Mouse (Mus musculus) E14TG2a.4 (cell line): ENCODE results near the gene Eml5.

Source experiments
- H3K27me3 ChIP-seq: 2 replicates; pipeline ENCODE4 v1.6.1; 2014; ENCODE audit warnings: low read length, control low read depth; ENCODE audit not compliant: insufficient read depth
- H3K36me3 ChIP-seq: 2 replicates; pipeline ENCODE4 v1.6.1; 2014; ENCODE audit warnings: low read length, control low read depth; ENCODE audit not compliant: insufficient read depth
- H3K4me1 ChIP-seq: replicated peaks from 2 replicates; pipeline ENCODE4 v1.6.1; 2014; ENCODE audit warnings: low read depth, low read length, control low read depth
- H3K4me3 ChIP-seq: replicated peaks from 2 replicates; pipeline ENCODE4 v1.5.1; 2014; ENCODE audit warnings: mild to moderate bottlenecking, low read length
- H3K9me3 ChIP-seq: 2 replicates; pipeline ENCODE4 v1.6.1; 2014; ENCODE audit warnings: low read length, control low read depth
- CTCF ChIP-seq: conservative IDR thresholded peaks from 2 replicates; pipeline ENCODE4 v1.5.1; 2014; ENCODE audit warnings: low read length
- NANOG ChIP-seq: IDR thresholded peaks from 2 replicates; pipeline ENCODE4 v1.6.1; 2014; ENCODE audit warnings: borderline replicate concordance, low read length, mixed read lengths
- POU5F1 ChIP-seq: IDR thresholded peaks from 2 replicates; pipeline ENCODE4 v1.6.1; 2014; ENCODE audit warnings: low read length, borderline replicate concordance

Gene Eml5

GRCm38 (mm10) chr12:98860316-98860715 is 41.0 kb downstream of the Eml5 start:
- Histone ChIP-seq H3K9me3 (no peaks in the 10 kb centered on the region), H3K4me1 (no peaks in the 10 kb centered on the region), H3K27me3 (no peaks in the 10 kb centered on the region), H3K4me3 (no peak overlapping the region), H3K36me3 (0 out of 2 replicates have a peak, but pooled peaks cover 3% of the 10 kb centered on the region)
- no peak for TF ChIP-seq POU5F1
- TF ChIP-seq CTCF, result no peak
- no peak for TF ChIP-seq NANOG

- no peaks in the 10 kb centered on the region for H3K36me3 ChIP-seq
- H3K27me3 ChIP-seq, result no peaks in the 10 kb centered on the region
- TF ChIP-seq NANOG (no peak), CTCF (peak; percentile 64)
These were observed 50.5 kb downstream of the Eml5 start for GRCm38 (mm10) chr12:98850767-98851166.

GRCm38 (mm10) chr12:98844774-98845173 is 56.5 kb downstream of the Eml5 start:
- Histone ChIP-seq H3K27me3 (no peaks in the 10 kb centered on the region), H3K9me3 (no peaks in the 10 kb centered on the region), H3K36me3 (peaks cover 2% of the 10 kb centered on the region; the same call in 1 of the 2 replicates), H3K4me3 (no peak overlapping the region), H3K4me1 (no peaks in the 10 kb centered on the region)
- TF ChIP-seq CTCF (no peak), NANOG (no peak), POU5F1 (no peak)

More at GRCm38 (mm10) chr12:98850767-98851166, 50.5 kb downstream of the Eml5 start:
- no peak overlapping the region for H3K4me3 ChIP-seq
- H3K4me1 ChIP-seq, result no peaks in the 10 kb centered on the region
- no peaks in the 10 kb centered on the region for H3K9me3 ChIP-seq

GRCm38 (mm10) chr12:98840135-98840534 is 61.1 kb downstream of the Eml5 start:
- H3K4me3 ChIP-seq, result no peak overlapping the region
- H3K9me3 ChIP-seq, result no peaks in the 10 kb centered on the region
- TF ChIP-seq POU5F1 (no peak), NANOG (no peak), CTCF (no peak)
- H3K27me3 ChIP-seq, result no peaks in the 10 kb centered on the region
- H3K4me1 ChIP-seq, result no peaks in the 10 kb centered on the region
- H3K36me3 ChIP-seq, result peaks cover 7% of the 10 kb centered on the region

- no peaks in the 10 kb centered on the region for H3K4me1 ChIP-seq
- TF ChIP-seq POU5F1 (no peak), NANOG (no peak), CTCF (no peak)
- H3K27me3 ChIP-seq, result no peaks in the 10 kb centered on the region
- H3K4me3 ChIP-seq, result no peak overlapping the region
- peaks cover 7% of the 10 kb centered on the region for H3K36me3 ChIP-seq
- H3K9me3 ChIP-seq, result no peaks in the 10 kb centered on the region
These were observed 63.3 kb downstream of the Eml5 start for GRCm38 (mm10) chr12:98837940-98838339.

GRCm38 (mm10) chr12:98835466-98835865 is 65.8 kb downstream of the Eml5 start:
- H3K27me3 ChIP-seq, result no peaks in the 10 kb centered on the region
- no peak for TF ChIP-seq NANOG
- no peak for TF ChIP-seq POU5F1
- no peak for TF ChIP-seq CTCF
- no peak overlapping the region for H3K4me3 ChIP-seq
- H3K4me1 ChIP-seq, result no peaks in the 10 kb centered on the region
- H3K9me3 ChIP-seq, result no peaks in the 10 kb centered on the region
- peaks cover 8% of the 10 kb centered on the region; the same call in 1 of the 2 replicates for H3K36me3 ChIP-seq

- Histone ChIP-seq H3K9me3 (no peaks in the 10 kb centered on the region), H3K36me3 (peaks cover 8% of the 10 kb centered on the region; the same call in 1 of the 2 replicates), H3K27me3 (no peaks in the 10 kb centered on the region), H3K4me3 (no peak overlapping the region), H3K4me1 (no peaks in the 10 kb centered on the region)
- TF ChIP-seq POU5F1, result no peak
- TF ChIP-seq NANOG, result no peak
- TF ChIP-seq CTCF, result no peak
These were observed 66.4 kb downstream of the Eml5 start for GRCm38 (mm10) chr12:98834879-98835278.

- no peaks in the 10 kb centered on the region for H3K27me3 ChIP-seq
- peaks cover 13% of the 10 kb centered on the region for H3K36me3 ChIP-seq
- no peaks in the 10 kb centered on the region for H3K9me3 ChIP-seq
- TF ChIP-seq NANOG, result no peak
- no peak for TF ChIP-seq CTCF
- no peak for TF ChIP-seq POU5F1
- H3K4me1 ChIP-seq, result no peaks in the 10 kb centered on the region
- H3K4me3 ChIP-seq, result no peak overlapping the region
These were observed 67.4 kb downstream of the Eml5 start for GRCm38 (mm10) chr12:98833901-98834300.

GRCm38 (mm10) chr12:98832929-98833598 is 68.2 kb downstream of the Eml5 start:
- Histone ChIP-seq H3K27me3 (no peaks in the 10 kb centered on the region), H3K9me3 (no peaks in the 10 kb centered on the region), H3K4me3 (no peak overlapping the region), H3K4me1 (no peaks in the 10 kb centered on the region), H3K36me3 (peaks cover 18% of the 10 kb centered on the region)
- no peak for TF ChIP-seq POU5F1
- no peak for TF ChIP-seq NANOG
- no peak for TF ChIP-seq CTCF
